Mouse (Mus musculus): ENCODE results near the gene Adamtsl1. TPM values are rescaled to one million over a fixed set of nuclear protein-coding genes. Genes with fewer than 3 reads are reported as not detected.

The Adamtsl1 gene
- polyA plus RNA-seq, 1 experiment: 0.48 TPM

GRCm38 (mm10) chr4:86108325-86108724, 594.4 kb downstream of the Adamtsl1 start:
- H3K4me3 ChIP-seq (ENCODE audit: insufficient read depth, poor library complexity, severe bottlenecking): no peak overlapping the region
- no peak for TF ChIP-seq CEBPB (IDR thresholded peaks at IDR 0.05; ENCODE audit: low read depth)
- H3K79me3 ChIP-seq (ENCODE audit: low read depth): no peaks in the 10 kb centered on the region
- H3K79me2 ChIP-seq (ENCODE audit: control insufficient read depth, insufficient read depth): no peaks in the 10 kb centered on the region
- no peak overlapping the region for H3ac ChIP-seq (ENCODE audit: control insufficient read depth, insufficient read length, low read depth)
- no peaks in the 10 kb centered on the region for H3K27me3 ChIP-seq (ENCODE audit: control insufficient read depth, insufficient read depth, insufficient read length)
- H3K36me3 ChIP-seq (ENCODE audit: control insufficient read depth, insufficient read depth): no peaks in the 10 kb centered on the region

- H3ac ChIP-seq (ENCODE audit: control insufficient read depth, insufficient read length, low read depth): no peak overlapping the region
- no peaks in the 10 kb centered on the region for H3K36me3 ChIP-seq (ENCODE audit: control insufficient read depth, insufficient read depth)
- no peaks in the 10 kb centered on the region for H3K79me3 ChIP-seq (ENCODE audit: low read depth)
- no peak for TF ChIP-seq MYOG (IDR thresholded peaks at IDR 0.05; ENCODE audit: control insufficient read depth, extremely low read depth, insufficient read length)
- no peak for TF ChIP-seq CTCF (IDR thresholded peaks at IDR 0.05; ENCODE audit: control insufficient read depth, insufficient read depth, insufficient read length)
- no peak for TF ChIP-seq USF1 (IDR thresholded peaks at IDR 0.05; ENCODE audit: low read depth)
- no peak for TF ChIP-seq FOSL1 (IDR thresholded peaks at IDR 0.05; ENCODE audit: insufficient read depth, low read length, poor library complexity, severe bottlenecking)
- TF ChIP-seq MYOD1 (IDR thresholded peaks at IDR 0.05; ENCODE audit: control insufficient read depth, insufficient read length, low read depth): no peak
- no peak for TF ChIP-seq MAX (IDR thresholded peaks at IDR 0.05)
- no peak for TF ChIP-seq CEBPB (IDR thresholded peaks at IDR 0.05; ENCODE audit: low read depth)
- no peak overlapping the region for H3K4me3 ChIP-seq (ENCODE audit: insufficient read depth, poor library complexity, severe bottlenecking)
- H3K79me2 ChIP-seq (ENCODE audit: control insufficient read depth, insufficient read depth): no peaks in the 10 kb centered on the region
- H3K27me3 ChIP-seq (ENCODE audit: control insufficient read depth, insufficient read depth, insufficient read length): no peaks in the 10 kb centered on the region
Observed at GRCm38 (mm10) chr4:86119067-86119466, 605.1 kb downstream of the Adamtsl1 start.

GRCm38 (mm10) chr4:86122431-86122830, 608.5 kb downstream of the Adamtsl1 start:
- H3K4me3 ChIP-seq (ENCODE audit: insufficient read depth, poor library complexity, severe bottlenecking): no peak overlapping the region
- no peaks in the 10 kb centered on the region for H3K36me3 ChIP-seq (ENCODE audit: control insufficient read depth, insufficient read depth)
- H3K79me2 ChIP-seq (ENCODE audit: control insufficient read depth, insufficient read depth): no peaks in the 10 kb centered on the region

GRCm38 (mm10) chr4:86124374-86124773, 610.4 kb downstream of the Adamtsl1 start:
- Histone ChIP-seq H3ac (ENCODE audit: control insufficient read depth, insufficient read length, low read depth) (no peak overlapping the region), H3K36me3 (ENCODE audit: control insufficient read depth, insufficient read depth) (no peaks in the 10 kb centered on the region), H3K27me3 (ENCODE audit: control insufficient read depth, insufficient read depth, insufficient read length) (no peaks in the 10 kb centered on the region), H3K4me3 (ENCODE audit: insufficient read depth, poor library complexity, severe bottlenecking) (no peak overlapping the region), H3K79me3 (ENCODE audit: low read depth) (no peaks in the 10 kb centered on the region), H3K79me2 (ENCODE audit: control insufficient read depth, insufficient read depth) (no peaks in the 10 kb centered on the region)
- no peak for TF ChIP-seq USF1 (IDR thresholded peaks at IDR 0.05; ENCODE audit: low read depth)
- TF ChIP-seq CTCF (IDR thresholded peaks at IDR 0.05; ENCODE audit: control insufficient read depth, insufficient read depth, insufficient read length): no peak
- no peak for TF ChIP-seq MYOD1 (IDR thresholded peaks at IDR 0.05; ENCODE audit: control insufficient read depth, insufficient read length, low read depth)
- no peak for TF ChIP-seq MAX (IDR thresholded peaks at IDR 0.05)
- no peak for TF ChIP-seq FOSL1 (IDR thresholded peaks at IDR 0.05; ENCODE audit: insufficient read depth, low read length, poor library complexity, severe bottlenecking)
- no peak for TF ChIP-seq CEBPB (IDR thresholded peaks at IDR 0.05; ENCODE audit: low read depth)

More at GRCm38 (mm10) chr4:86122431-86122830, 608.5 kb downstream of the Adamtsl1 start:
- TF ChIP-seq CTCF (IDR thresholded peaks at IDR 0.05; ENCODE audit: control insufficient read depth, insufficient read depth, insufficient read length) (no peak), MYOD1 (IDR thresholded peaks at IDR 0.05; ENCODE audit: control insufficient read depth, insufficient read length, low read depth) (no peak), CEBPB (IDR thresholded peaks at IDR 0.05; ENCODE audit: low read depth) (no peak), USF1 (IDR thresholded peaks at IDR 0.05; ENCODE audit: low read depth) (no peak), MYOG (IDR thresholded peaks at IDR 0.05; ENCODE audit: control insufficient read depth, extremely low read depth, insufficient read length) (no peak), FOSL1 (IDR thresholded peaks at IDR 0.05; ENCODE audit: insufficient read depth, low read length, poor library complexity, severe bottlenecking) (no peak), MAX (IDR thresholded peaks at IDR 0.05) (no peak)
- Histone ChIP-seq H3ac (ENCODE audit: control insufficient read depth, insufficient read length, low read depth) (no peak overlapping the region), H3K79me3 (ENCODE audit: low read depth) (no peaks in the 10 kb centered on the region), H3K27me3 (ENCODE audit: control insufficient read depth, insufficient read depth, insufficient read length) (no peaks in the 10 kb centered on the region)

GRCm38 (mm10) chr4:86126636-86127035, 612.7 kb downstream of the Adamtsl1 start:
- no peaks in the 10 kb centered on the region for H3K36me3 ChIP-seq (ENCODE audit: control insufficient read depth, insufficient read depth)
- H3K79me3 ChIP-seq (ENCODE audit: low read depth): no peaks in the 10 kb centered on the region
- no peaks in the 10 kb centered on the region for H3K79me2 ChIP-seq (ENCODE audit: control insufficient read depth, insufficient read depth)
- no peak overlapping the region for H3K4me3 ChIP-seq (ENCODE audit: insufficient read depth, poor library complexity, severe bottlenecking)
- H3K27me3 ChIP-seq (ENCODE audit: control insufficient read depth, insufficient read depth, insufficient read length): no peaks in the 10 kb centered on the region
- TF ChIP-seq CEBPB (IDR thresholded peaks at IDR 0.05; ENCODE audit: low read depth): no peak
- TF ChIP-seq MYOD1 (IDR thresholded peaks at IDR 0.05; ENCODE audit: control insufficient read depth, insufficient read length, low read depth): no peak
- TF ChIP-seq CTCF (IDR thresholded peaks at IDR 0.05; ENCODE audit: control insufficient read depth, insufficient read depth, insufficient read length): no peak
- no peak for TF ChIP-seq MAX (IDR thresholded peaks at IDR 0.05)
- TF ChIP-seq USF1 (IDR thresholded peaks at IDR 0.05; ENCODE audit: low read depth): no peak
- H3ac ChIP-seq (ENCODE audit: control insufficient read depth, insufficient read length, low read depth): no peak overlapping the region

GRCm38 (mm10) chr4:86158551-86158950, 644.6 kb downstream of the Adamtsl1 start:
- TF ChIP-seq MYOG (IDR thresholded peaks at IDR 0.05; ENCODE audit: control insufficient read depth, extremely low read depth, insufficient read length) (no peak), MYOD1 (IDR thresholded peaks at IDR 0.05; ENCODE audit: control insufficient read depth, insufficient read length, low read depth) (no peak), MAX (IDR thresholded peaks at IDR 0.05) (no peak), CTCF (IDR thresholded peaks at IDR 0.05; ENCODE audit: control insufficient read depth, insufficient read depth, insufficient read length) (no peak), CEBPB (IDR thresholded peaks at IDR 0.05; ENCODE audit: low read depth) (no peak), USF1 (IDR thresholded peaks at IDR 0.05; ENCODE audit: low read depth) (no peak), FOSL1 (IDR thresholded peaks at IDR 0.05; ENCODE audit: insufficient read depth, low read length, poor library complexity, severe bottlenecking) (no peak)
- Histone ChIP-seq H3K79me2 (ENCODE audit: control insufficient read depth, insufficient read depth) (no peaks in the 10 kb centered on the region), H3K79me3 (ENCODE audit: low read depth) (no peaks in the 10 kb centered on the region), H3K27me3 (ENCODE audit: control insufficient read depth, insufficient read depth, insufficient read length) (no peaks in the 10 kb centered on the region), H3ac (ENCODE audit: control insufficient read depth, insufficient read length, low read depth) (no peak overlapping the region), H3K36me3 (ENCODE audit: control insufficient read depth, insufficient read depth) (no peaks in the 10 kb centered on the region), H3K4me3 (ENCODE audit: insufficient read depth, poor library complexity, severe bottlenecking) (no peak overlapping the region)
